Mouse (Mus musculus) E14TG2a.4 (cell line): Measurements from ENCODE around the gene Leap2.

Experiments used
- CTCF ChIP-seq: conservative IDR thresholded peaks from 2 replicates; pipeline ENCODE4 v1.5.1; 2014; ENCODE audit warnings: low read length
- NANOG ChIP-seq: IDR thresholded peaks from 2 replicates; pipeline ENCODE4 v1.6.1; 2014; ENCODE audit warnings: borderline replicate concordance, low read length, mixed read lengths
- POU5F1 ChIP-seq: IDR thresholded peaks from 2 replicates; pipeline ENCODE4 v1.6.1; 2014; ENCODE audit warnings: low read length, borderline replicate concordance

DNA sequence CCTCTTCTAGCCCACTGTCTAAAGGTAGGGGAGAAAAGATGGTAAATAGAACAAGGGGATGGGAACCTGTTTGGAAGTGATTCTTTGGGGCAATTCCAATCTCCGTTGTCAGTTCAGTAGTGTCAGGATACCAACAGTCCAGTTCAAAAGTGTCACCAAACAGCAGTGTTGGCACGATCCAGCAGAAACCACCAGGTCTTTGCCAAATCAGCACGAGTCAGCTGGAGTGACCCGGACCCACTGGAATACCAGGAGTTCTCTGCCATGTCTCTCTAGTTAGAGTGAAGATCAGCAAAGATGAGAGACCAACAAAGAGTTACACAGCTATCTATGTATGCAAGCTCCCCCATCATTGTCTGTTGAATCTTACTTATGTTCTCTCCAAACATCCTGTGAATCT lies 9.1 kb downstream of the Leap2 start:
- TF ChIP-seq CTCF = no peak
- TF ChIP-seq NANOG = no peak
- no peak for TF ChIP-seq POU5F1
